Comparison of ENCODE assay signal across 9 mouse cellular contexts in the genomic region with DNA sequence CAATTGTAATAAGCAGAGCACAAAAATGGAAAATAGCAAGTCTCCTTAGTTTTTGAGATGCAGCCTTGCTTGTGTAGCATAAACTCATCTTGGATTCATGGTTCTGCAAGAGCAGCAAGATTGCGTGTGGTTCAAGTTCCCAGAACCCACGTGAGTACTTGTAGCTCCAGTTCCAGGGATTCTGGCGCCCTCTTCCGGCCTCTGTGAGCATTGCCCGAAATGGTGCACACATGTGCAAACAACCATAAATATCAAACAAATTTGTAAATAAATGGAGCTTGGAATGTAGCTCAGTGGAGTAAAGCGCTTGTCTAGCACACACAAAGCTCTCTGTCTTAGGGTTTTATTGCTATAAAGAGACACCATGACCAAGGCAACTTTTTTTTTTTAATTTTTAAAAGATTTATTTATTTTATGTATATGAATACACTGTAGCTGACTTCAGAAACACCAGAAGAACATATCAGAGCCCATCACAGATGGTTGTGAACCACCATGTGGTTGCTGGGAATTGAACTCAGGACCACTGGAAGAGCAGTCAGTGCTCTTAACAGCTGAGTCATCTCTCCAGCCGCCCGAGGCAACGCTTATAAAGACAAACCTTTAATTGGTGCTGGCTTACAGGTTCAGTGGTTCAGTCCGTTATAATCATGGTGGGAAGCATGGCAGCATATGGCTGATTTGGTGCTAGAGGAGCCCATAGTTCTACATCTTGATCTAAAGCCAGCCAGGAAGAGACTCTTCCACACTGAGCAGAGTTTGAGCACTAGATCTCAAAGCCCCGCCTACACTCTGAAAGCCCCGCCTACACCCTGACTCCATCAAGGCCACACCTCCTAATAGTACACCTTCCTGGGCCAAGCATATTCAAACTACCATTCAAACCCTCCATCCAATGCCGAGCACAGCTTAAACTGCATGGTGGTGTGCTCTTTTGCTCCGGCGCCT. TPM values are rescaled to one million over a fixed set of nuclear protein-coding genes. Genes with fewer than 3 reads are reported as not detected.
DNase-seq lines count a peak whose midpoint lies in the region; ATAC-seq and TF ChIP-seq lines count a peak whose summit lies in the region.
"Had no signal": no experiment of that assay in that cellular context is flagged by ENCODE, and none has a peak within 500 bp of the region (broad histone marks: within the 10 kb centered on the region; RNA-seq: fewer than 3 reads in every experiment).

No protein-coding gene starts in this region.

- intact Hi-C loops in gastrocnemius, postnatal 14 days (cut with DNase I; ENCODE audit: low total_unique reads): loop anchor here (10.0 kb wide), 1 partner anchor 104 kb away; the partner anchor contains the start of gene Dpf2

- no peaks in the 10 kb centered on the region for H3K36me3 ChIP-seq in C2C12 (ENCODE audit: control insufficient read depth, insufficient read depth)
- H3K36me3 ChIP-seq in lung, embryonic 14.5 days (ENCODE audit: insufficient read depth): no peaks in the 10 kb centered on the region
- H3K36me3 ChIP-seq: lung, embryonic 15.5 days had no signal

- H3K9ac ChIP-seq in lung, embryonic 14.5 days: no peak overlapping the region
- H3K9ac ChIP-seq: lung, embryonic 15.5 days had no signal

- TF ChIP-seq CTCF in C2C12 (IDR thresholded peaks at IDR 0.05; ENCODE audit: control insufficient read depth, insufficient read depth, insufficient read length): peak; percentile 64
- TF ChIP-seq CTCF in layer of hippocampus, adult 2 months (conservative IDR thresholded peaks at IDR 0.05): peak; percentile 98
- TF ChIP-seq CTCF in lung, embryonic 14.5 days (IDR thresholded peaks at IDR 0.05; ENCODE audit: low read depth): peak; percentile 88

- 28% methylated on average over 15 of the region's 15 CpGs for WGBS in lung, embryonic 14.5 days

- peaks cover 10% of the 10 kb centered on the region for H3K27me3 ChIP-seq in C2C12 (ENCODE audit: control insufficient read depth, insufficient read depth, insufficient read length)
- no peaks in the 10 kb centered on the region for H3K27me3 ChIP-seq in lung, embryonic 14.5 days (ENCODE audit: insufficient read depth, low read length)

- H3K4me3 ChIP-seq in C2C12 (ENCODE audit: insufficient read depth, poor library complexity, severe bottlenecking): no peak overlapping the region
- H3K4me3 ChIP-seq in layer of hippocampus, adult 2 months: no peak overlapping the region
- no peak overlapping the region for H3K4me3 ChIP-seq in lung, embryonic 14.5 days (ENCODE audit: low read depth, low read length)
- H3K4me3 ChIP-seq: lung, embryonic 15.5 days had no signal

- H3K4me1 ChIP-seq in lung, embryonic 14.5 days (ENCODE audit: insufficient read depth): no peaks in the 10 kb centered on the region

- no peaks in the 10 kb centered on the region for H3K79me3 ChIP-seq in C2C12 (ENCODE audit: low read depth)

- H3K27ac ChIP-seq in layer of hippocampus, adult 2 months: no peak overlapping the region
- no peak overlapping the region for H3K27ac ChIP-seq in lung, embryonic 14.5 days (ENCODE audit: low read depth)
- H3K27ac ChIP-seq: lung, embryonic 15.5 days had no signal

- H3K4me2 ChIP-seq in lung, embryonic 14.5 days: no peak overlapping the region
- H3K4me2 ChIP-seq: lung, embryonic 15.5 days had no signal

- peak; percentile 97 for DNase-seq in NIH3T3 (ENCODE audit: low read depth)
- peak; percentile 89 to 95 for DNase-seq in cerebellum, postnatal 14 days
- peak; percentile 88 for DNase-seq in gastrocnemius, postnatal 14 days
- peak; percentile 77 to 87 for DNase-seq in layer of hippocampus, adult 2 months (ENCODE audit: low spot score in 2 of 2)
- peak; percentile 96 for DNase-seq in lung, embryonic 14.5 days
- DNase-seq in right cerebral cortex, postnatal 14 days: peak; percentile 89
- DNase-seq in urinary bladder, postnatal 25 days (ENCODE audit: low spot score): peak; percentile 84

- H3K9me3 ChIP-seq in lung, embryonic 14.5 days (ENCODE audit: low read depth, low read length): no peaks in the 10 kb centered on the region
- H3K9me3 ChIP-seq: lung, embryonic 15.5 days had no signal

- peaks cover 12% of the 10 kb centered on the region for H3K79me2 ChIP-seq in C2C12 (ENCODE audit: control insufficient read depth, insufficient read depth)

- no peak overlapping the region for H3ac ChIP-seq in C2C12 (ENCODE audit: control insufficient read depth, insufficient read length, low read depth)

- ATAC-seq in lung, embryonic 14.5 days (ENCODE audit: insufficient read depth): no peak

TF ChIP-seq in C2C12, 6 proteins besides CTCF, POLR2A, EP300 and RAD21:
- TF ChIP-seq FOSL1 (IDR thresholded peaks at IDR 0.05; ENCODE audit: insufficient read depth, low read length, poor library complexity, severe bottlenecking): no peak
- peak; percentile 85 for TF ChIP-seq USF1 (IDR thresholded peaks at IDR 0.05; ENCODE audit: low read depth)
TF ChIP-seq in C2C12: peak in this region for 1.

RNA-seq across cellular contexts. Expression of gene Capn1, which starts 2.7 kb away (rescaled TPM):
- 36.9 TPM for polyA plus RNA-seq in C2C12 (2012; fragmentation: generic; extraction: Trizol)
- total RNA-seq in gastrocnemius, postnatal 14 days (2021): 10 to 100 TPM; 77.0 to 81.1 TPM
- 10 to 100 TPM; 28.2 to 29.9 TPM for total RNA-seq in layer of hippocampus, adult 2 months (2021)
- 9.6 and 11.3 TPM in 2 replicates for polyA plus RNA-seq in lung, embryonic 14.5 days (2014; fragmentation: Nextera tagmentation; extraction: Ambion mirVana)

RNA-seq across cellular contexts. Expression of gene Syvn1, which starts 28.0 kb away (rescaled TPM):
- 18.7 TPM for polyA plus RNA-seq in C2C12 (2012; fragmentation: generic; extraction: Trizol)
- 10 to 100 TPM; 13.5 to 15.9 TPM for total RNA-seq in gastrocnemius, postnatal 14 days (2021)
- total RNA-seq in layer of hippocampus, adult 2 months (2021): 10 to 100 TPM; 42.0 to 45.1 TPM
- 30.0 and 34.3 TPM in 2 replicates for polyA plus RNA-seq in lung, embryonic 14.5 days (2014; fragmentation: Nextera tagmentation; extraction: Ambion mirVana)

RNA-seq across cellular contexts. Expression of gene Slc22a20, which starts 32.5 kb away (rescaled TPM):
- not detected for polyA plus RNA-seq in C2C12 (2012; fragmentation: generic; extraction: Trizol)
- total RNA-seq in gastrocnemius, postnatal 14 days (2021): not detected
- not detected for total RNA-seq in layer of hippocampus, adult 2 months (2021)
- not detected in 2 replicates for polyA plus RNA-seq in lung, embryonic 14.5 days (2014; fragmentation: Nextera tagmentation; extraction: Ambion mirVana)
- polyA plus RNA-seq: lung, embryonic 15.5 days had no signal

RNA-seq across cellular contexts. Expression of gene Mrpl49, which starts 39.2 kb away (rescaled TPM):
- 60.0 TPM for polyA plus RNA-seq in C2C12 (2012; fragmentation: generic; extraction: Trizol)
- 10 to 100 TPM; 29.1 to 30.6 TPM for total RNA-seq in gastrocnemius, postnatal 14 days (2021)
- 10 to 100 TPM; 42.8 to 49.6 TPM for total RNA-seq in layer of hippocampus, adult 2 months (2021)
- polyA plus RNA-seq in lung, embryonic 14.5 days (2014; fragmentation: Nextera tagmentation; extraction: Ambion mirVana): 78.8 and 80.2 TPM in 2 replicates

RNA-seq across cellular contexts. Expression of gene Fau, which starts 39.2 kb away (rescaled TPM):
- 2,541 TPM for polyA plus RNA-seq in C2C12 (2012; fragmentation: generic; extraction: Trizol)
- 100 to 1,000 TPM; 481 to 546 TPM for total RNA-seq in gastrocnemius, postnatal 14 days (2021)
- total RNA-seq in layer of hippocampus, adult 2 months (2021): 100 to 1,000 TPM; 676 to 714 TPM
- polyA plus RNA-seq in lung, embryonic 14.5 days (2014; fragmentation: Nextera tagmentation; extraction: Ambion mirVana): 825 and 884 TPM in 2 replicates
